Mouse (Mus musculus): Measurements from ENCODE around the gene Ogg1. TPM values are rescaled to one million over a fixed set of nuclear protein-coding genes. Genes with fewer than 3 reads are reported as not detected.

The Ogg1 gene
- total RNA-seq, 2 experiments from 2014 or later: 7.1 to 7.2 TPM

DNA sequence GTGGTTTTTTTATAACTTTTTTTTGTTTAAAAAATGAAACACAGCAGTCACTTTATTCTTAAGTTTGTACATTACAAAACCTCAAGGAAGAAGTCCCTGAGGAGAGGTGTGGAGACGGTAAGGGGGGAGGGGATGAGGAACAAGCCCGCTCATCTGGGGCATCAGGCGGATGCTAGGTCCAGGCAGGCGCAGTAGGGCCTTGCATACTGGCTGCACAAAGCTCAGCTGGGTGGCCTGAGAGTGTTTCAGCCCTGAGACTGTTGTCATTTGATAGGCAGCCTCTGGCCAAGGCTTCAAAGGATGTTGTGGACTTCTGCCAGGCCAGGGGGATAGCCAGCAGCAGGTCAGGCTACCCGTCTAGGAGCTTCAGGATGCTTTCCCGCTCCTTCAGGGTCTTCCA, 39.9 kb downstream of the Ogg1 start:
- intact Hi-C loops (cut with DNase I): no loop called here
- no peak for DNase-seq

DNA sequence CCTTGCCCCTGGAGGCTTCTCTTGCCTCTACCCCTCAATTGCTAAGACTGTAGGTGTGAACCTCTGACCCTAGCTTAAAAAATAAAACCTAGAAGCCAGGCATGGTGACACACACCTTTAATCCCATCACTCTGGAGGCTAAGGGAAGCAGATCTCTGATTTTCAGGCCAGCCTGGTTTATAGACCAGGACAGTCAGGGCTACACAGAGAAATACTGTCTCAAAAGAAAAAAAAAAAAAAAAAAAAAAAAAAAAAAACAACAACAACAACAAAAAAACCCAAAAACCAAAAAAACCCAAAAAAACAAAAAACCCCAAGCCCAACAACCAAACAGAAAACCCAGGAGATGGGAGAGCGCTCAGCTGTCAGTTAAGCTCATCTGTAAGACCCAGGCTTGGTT, 40.8 kb downstream of the Ogg1 start:
- DNase-seq: no peak
- intact Hi-C loops (cut with DNase I): no loop called here

DNA sequence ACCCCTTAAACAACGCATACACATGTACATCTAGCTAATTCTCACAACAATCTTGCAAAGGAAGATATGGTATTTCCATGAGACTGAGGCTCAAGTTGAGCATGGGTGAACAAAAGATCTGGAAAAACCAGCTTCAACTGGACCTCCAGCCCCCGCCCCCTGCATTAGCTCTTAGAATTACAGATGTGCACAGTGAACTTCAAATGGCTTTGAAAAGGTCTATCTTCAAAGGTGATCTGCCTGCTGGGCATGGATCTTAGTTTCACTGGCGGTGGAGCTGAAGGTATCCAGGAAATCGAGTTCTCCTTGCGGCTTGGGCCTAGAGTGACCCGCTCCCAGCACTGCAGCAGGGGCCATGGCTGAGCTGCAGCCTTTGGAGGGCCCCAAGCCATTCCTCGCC, 41.4 kb downstream of the Ogg1 start:
- DNase-seq: no peak
- intact Hi-C loops (cut with DNase I): no loop called here

DNA sequence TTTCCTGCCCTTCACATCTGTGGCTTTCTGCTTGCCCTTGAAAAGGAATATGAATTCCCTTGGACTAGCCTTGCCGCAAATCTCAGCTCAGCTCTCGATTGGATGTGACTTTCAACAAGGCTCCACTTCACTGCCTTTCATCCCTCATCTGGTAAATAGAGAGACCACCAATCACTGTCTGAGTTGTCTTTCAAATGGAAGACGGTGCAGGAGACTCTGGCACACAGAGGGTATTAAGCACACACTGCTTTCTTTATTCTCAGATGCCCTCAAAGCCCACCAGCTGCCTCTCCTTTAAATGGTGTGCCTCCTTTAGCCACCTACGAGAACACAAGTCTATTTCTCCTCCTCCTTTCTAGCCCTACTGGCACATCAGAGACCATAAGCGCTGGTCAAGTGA, 41.8 kb downstream of the Ogg1 start:
- intact Hi-C loops (cut with DNase I): no loop called here
- DNase-seq: no peak

DNA sequence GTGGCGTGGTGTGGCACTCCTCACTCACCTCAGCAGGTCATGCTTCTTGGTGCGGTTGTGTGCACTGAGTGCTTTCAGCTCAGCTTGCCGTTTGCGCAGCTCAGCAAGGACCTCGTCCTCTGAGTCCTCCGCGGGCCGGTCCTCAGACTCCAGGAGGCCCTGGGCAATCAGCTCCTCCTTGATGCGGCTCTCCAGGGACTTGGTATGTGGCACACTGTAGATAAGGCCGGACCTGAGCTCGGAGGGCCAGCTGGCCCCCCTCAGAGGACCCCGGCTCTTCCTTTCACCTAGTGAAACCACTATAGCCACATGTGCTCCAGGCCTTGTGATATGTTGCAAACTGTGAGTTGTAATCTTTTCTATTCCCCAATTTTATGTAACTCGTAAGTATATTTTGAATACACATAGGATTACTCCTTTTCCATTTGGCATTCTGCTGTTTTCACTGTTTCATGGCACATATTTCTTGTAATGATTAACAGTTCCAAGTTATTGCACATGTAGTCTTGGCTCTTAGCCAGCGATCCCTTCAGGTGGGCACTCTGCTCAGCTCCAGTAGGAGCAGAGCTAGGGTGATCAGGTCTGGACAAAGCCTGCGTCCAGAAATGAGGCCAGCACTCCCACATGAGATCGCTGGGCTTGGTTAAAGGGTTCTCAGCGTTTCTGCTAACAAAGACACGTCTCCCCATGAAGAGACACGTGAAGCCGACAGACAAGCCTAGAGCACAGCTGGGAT, 43.6 kb downstream of the Ogg1 start:
- intact Hi-C loops (cut with DNase I): no loop called here
- DNase-seq: no peak

DNA sequence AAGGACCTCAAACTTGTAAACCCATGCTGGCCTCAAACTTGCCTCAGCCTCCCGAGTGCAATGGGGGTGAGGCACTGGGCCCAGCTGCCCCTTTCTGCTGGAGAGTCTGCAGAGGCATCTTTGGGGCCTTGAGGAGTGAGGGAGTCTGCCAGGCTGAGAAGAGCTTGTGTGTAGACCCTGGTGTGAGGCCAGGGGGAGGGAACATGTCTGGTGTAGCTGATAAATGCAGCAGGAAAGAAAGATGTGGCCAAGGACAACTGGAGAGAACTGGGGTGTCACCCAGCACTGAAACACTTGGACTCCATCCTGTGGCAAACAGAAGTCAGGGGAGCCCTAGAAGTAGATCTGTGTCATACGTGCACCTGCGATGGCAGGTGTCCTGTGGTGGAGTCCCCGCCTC, 46.7 kb downstream of the Ogg1 start:
- intact Hi-C loops (cut with DNase I): no loop called here
- no peak for DNase-seq

DNA sequence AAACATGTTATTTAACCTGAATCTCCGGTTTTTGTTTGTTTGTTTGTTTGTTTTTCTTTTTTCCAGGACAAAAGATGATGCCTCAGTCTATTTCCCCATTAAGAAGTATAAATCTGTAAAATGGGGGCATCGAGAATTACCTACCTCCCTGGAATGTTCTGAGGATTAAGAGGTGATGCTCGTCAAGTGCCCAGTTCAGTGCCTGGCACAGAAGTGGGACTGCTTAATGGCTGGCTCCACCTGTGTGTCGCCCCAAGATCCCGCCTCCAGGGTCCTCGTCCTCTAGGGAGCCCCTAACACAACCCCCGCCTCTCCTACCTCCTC, 50.4 kb downstream of the Ogg1 start:
- intact Hi-C loops (cut with DNase I): loop anchor here (2.0 kb wide), 1 partner anchor 42 kb away; no protein-coding TSS in a partner anchor
- no peak for DNase-seq

DNA sequence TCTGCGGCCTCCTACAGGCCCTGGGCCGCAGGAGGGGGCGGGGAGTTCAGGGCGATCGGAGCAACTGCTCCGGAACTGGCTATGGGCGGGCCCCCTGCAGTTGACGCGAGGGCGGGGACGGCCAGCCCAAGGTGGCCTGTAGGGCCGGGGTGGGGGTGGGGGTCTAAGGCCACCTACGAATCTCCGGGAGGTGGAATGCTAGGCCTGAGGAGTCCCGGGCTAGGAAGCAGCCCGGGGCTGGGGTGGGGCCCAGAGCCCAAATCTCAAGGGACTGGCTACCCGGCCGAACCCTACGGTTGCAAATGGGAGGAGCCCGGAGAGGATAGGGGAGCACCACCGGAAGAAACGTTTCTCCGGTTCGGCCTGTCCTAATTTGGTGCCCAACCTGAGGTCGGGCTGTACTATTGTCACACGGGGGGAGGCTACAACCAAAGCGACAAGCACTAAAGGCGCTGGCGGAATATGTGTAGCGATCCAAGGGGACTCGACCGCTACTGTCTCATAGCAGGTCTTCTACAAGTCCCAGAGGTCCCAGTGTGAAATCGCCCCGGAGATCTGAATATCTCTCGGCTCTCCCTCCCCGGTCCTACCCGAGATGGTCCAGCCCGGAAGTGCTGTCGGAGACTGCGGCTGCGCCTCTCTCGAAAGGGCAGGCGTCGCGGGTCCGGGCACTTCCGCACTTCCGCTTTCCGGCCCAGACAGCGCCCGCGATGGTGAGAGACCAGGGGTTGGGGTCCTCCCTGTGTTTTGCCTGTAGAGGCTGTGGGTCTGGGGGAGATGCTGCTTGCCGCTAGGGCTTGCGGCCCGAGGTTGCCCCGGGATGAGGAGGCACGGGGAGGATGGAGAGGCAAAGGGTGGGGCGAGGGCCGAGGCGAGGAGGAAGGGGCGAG, 51.0 kb downstream of the Ogg1 start, which contains the start of the genes Tada3 and Arpc4:
Gene Tada3 (minus strand): TSS at position 388 of the 890 bp plus-strand sequence.
Gene Arpc4 (plus strand): TSS at position 620 of the 890 bp plus-strand sequence.
- DNase-seq: peak; percentile 94 to 95
- intact Hi-C loops (cut with DNase I): loop anchor here (2.0 kb wide), 2 partner anchors 43 to 71 kb away; partner anchors contain the start of gene Brpf1

DNA sequence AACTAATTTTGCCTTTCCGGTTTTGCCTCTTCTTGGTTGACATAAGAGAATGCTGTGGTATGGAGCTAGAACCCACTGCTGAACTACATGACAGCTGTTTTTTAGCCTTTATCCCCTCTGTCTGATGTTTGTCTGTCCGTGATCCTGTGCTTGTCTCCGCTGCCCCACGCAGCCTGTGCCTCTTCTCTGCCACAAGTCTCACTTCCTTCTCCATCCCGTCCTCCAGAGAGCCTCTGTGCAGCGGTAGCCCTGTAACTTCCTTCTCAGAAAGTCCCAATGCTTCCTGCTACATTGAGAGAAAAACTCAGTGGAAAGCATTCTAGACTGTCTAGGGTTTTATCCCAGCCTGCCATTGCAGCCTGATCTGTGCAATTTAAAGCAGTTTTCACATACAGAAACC, 52.5 kb downstream of the Ogg1 start:
- intact Hi-C loops (cut with DNase I): loop anchor here (2.0 kb wide), 1 partner anchor 72 kb away; the partner anchor contains the start of gene Brpf1
- no peak for DNase-seq

DNA sequence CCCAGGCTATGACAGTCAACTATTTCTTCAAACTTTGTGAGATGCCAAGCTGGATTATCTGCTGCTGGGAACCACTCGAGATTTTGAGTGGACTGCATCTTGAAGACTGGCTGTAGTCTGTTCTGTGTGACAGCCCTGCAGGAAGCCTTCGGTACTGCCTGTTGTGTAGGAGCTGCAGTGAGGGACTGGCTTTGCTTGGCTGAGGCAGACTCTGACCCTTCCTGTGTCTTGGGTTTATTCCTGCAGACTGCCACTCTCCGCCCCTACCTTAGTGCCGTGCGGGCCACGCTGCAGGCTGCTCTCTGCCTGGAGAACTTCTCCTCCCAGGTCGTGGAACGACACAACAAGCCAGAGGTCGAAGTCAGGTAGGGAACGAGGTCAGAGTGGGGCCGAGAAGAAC, 53.7 kb downstream of the Ogg1 start:
- intact Hi-C loops (cut with DNase I): no loop called here
- no peak for DNase-seq

DNA sequence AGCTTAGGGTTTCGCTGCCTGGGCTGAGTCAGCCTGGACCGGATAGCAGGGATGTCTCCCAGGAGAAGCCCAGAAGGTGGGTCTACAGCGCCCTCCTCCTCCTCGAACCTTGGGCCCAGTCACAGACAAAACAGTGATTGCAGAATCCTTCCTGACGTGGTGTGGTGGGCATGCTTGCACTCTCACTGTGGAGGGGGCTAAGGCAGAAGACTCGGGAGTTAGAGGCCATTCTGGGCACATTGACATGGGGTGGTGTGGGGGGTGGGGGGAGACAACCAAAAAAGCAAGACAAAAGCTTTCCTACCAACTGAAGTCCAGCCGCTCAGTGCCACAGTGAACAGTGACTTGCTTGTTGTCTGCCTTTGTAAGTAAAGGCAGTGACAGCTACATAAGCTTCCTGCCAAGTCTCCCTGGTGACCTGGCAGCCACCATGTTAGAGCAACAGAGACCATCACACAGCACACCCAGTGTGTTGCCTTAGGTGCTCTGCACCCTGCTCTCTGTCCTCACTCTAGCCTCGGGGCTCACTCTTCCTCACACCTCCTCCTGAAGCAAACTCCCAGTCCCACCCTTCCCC, 57.7 kb downstream of the Ogg1 start:
- intact Hi-C loops (cut with DNase I): no loop called here

More for the DNA sequence above, 57.7 kb downstream of the Ogg1 start:
- no peak for DNase-seq

Other genes starting within 250 kb of the Ogg1 start
- 10 to 100 TPM; 70.3 to 74.2 TPM for gene Setd5, start 249.6 kb upstream of the Ogg1 start, total RNA-seq (2021)
- under 1 TPM; 0.41 to 0.47 TPM for gene Lhfpl4, start 131.6 kb upstream of the Ogg1 start, total RNA-seq (2021)
- gene Mtmr14, start 89.1 kb upstream of the Ogg1 start, total RNA-seq (2021): 10 to 100 TPM; 15.5 to 16.1 TPM
- gene Cpne9, start 44.7 kb upstream of the Ogg1 start, total RNA-seq (2021): not detected
- 10 to 100 TPM; 20.1 to 21.8 TPM for gene Brpf1, start 19.8 kb upstream of the Ogg1 start, total RNA-seq (2021)
- 10 to 100 TPM; 67.2 to 76.7 TPM for gene Camk1, start 17.0 kb downstream of the Ogg1 start, total RNA-seq (2021)
- gene Tada3, start 50.9 kb downstream of the Ogg1 start, total RNA-seq (2021): 10 to 100 TPM; 22.0 to 23.5 TPM
- 100 to 1,000 TPM; 124 to 138 TPM for gene Arpc4, start 51.1 kb downstream of the Ogg1 start, total RNA-seq (2021)
- gene Ttll3, start 62.3 kb downstream of the Ogg1 start, total RNA-seq (2021): 1 to 10 TPM in 1 of 2 experiments, under 1 TPM in 1; 0.92 to 2.2 TPM
- gene Rpusd3, start 92.4 kb downstream of the Ogg1 start, total RNA-seq (2021): 10 to 100 TPM in 1 of 2 experiments, 1 to 10 TPM in 1; 8.9 to 14.3 TPM
- gene Cidec, start 108.8 kb downstream of the Ogg1 start, total RNA-seq (2021): 10 to 100 TPM in 1 of 2 experiments, 1 to 10 TPM in 1; 9.6 to 41.2 TPM
- gene Jagn1, start 115.6 kb downstream of the Ogg1 start, total RNA-seq (2021): 10 to 100 TPM; 26.8 to 28.2 TPM
- gene Il17re, start 131.5 kb downstream of the Ogg1 start, total RNA-seq (2021): 1 to 10 TPM; 1.1 to 1.2 TPM
- gene Il17rc, start 144.5 kb downstream of the Ogg1 start, total RNA-seq (2021): 10 to 100 TPM in 1 of 2 experiments, 1 to 10 TPM in 1; 8.9 to 11.3 TPM
- 10 to 100 TPM; 38.9 to 41.6 TPM for gene Creld1, start 156.3 kb downstream of the Ogg1 start, total RNA-seq (2021)
- not detected for gene Prrt3, start 175.0 kb downstream of the Ogg1 start, total RNA-seq (2021)
- 10 to 100 TPM; 62.2 to 64.0 TPM for gene Emc3, start 204.7 kb downstream of the Ogg1 start, total RNA-seq (2021)
- gene Fancd2, start 204.7 kb downstream of the Ogg1 start, total RNA-seq (2021): 1 to 10 TPM; 3.0 to 3.6 TPM